Mouse (Mus musculus) hindbrain, embryonic 11.5 days (tissue): Measurements from ENCODE around the gene Ntrk3. TPM values are rescaled to one million over a fixed set of nuclear protein-coding genes. Genes with fewer than 3 reads are reported as not detected.

Experiments used
- ATAC-seq: fragments of 200-750 bp; cut with Nextera tagmentation; 2 replicates; pipeline ENCODE4 v1.8.0; 2017; ENCODE audit warnings: mild to moderate bottlenecking, moderate TSS enrichment, moderate library complexity; ENCODE audit not compliant: low FRiP score
- DNase-seq: peaks from one replicate; pipeline ENCODE4 v3.0.0-alpha.2; 2015; ENCODE audit warnings: low spot score
- H3K27ac ChIP-seq: fragments of 300-500 bp; sonication (generic); 2 replicates; pipeline ENCODE4 v1.5.1; 2014; ENCODE audit warnings: mild to moderate bottlenecking, low read depth, low read length
- H3K27me3 ChIP-seq: fragments of 300-500 bp; sonication (generic); 2 replicates; pipeline ENCODE4 v1.6.1; 2014; ENCODE audit warnings: mild to moderate bottlenecking, low read length, moderate library complexity, mixed read lengths; ENCODE audit not compliant: control insufficient read depth, insufficient read depth
- H3K36me3 ChIP-seq: fragments of 300-500 bp; sonication (generic); 2 replicates; pipeline ENCODE4 v1.6.1; 2014; ENCODE audit warnings: mild to moderate bottlenecking, low read length, moderate library complexity, mixed read lengths; ENCODE audit not compliant: control insufficient read depth, insufficient read depth
- H3K4me1 ChIP-seq: fragments of 300-500 bp; sonication (generic); replicated peaks from 2 replicates; pipeline ENCODE4 v1.6.1; 2014; ENCODE audit warnings: low read length, mixed read lengths; ENCODE audit not compliant: control insufficient read depth, insufficient read depth
- H3K4me2 ChIP-seq: fragments of 300-500 bp; sonication (generic); replicated peaks from 2 replicates; pipeline ENCODE4 v1.6.1; 2014; ENCODE audit warnings: mild to moderate bottlenecking, low read depth, low read length
- H3K4me3 ChIP-seq: fragments of 300-500 bp; sonication (generic); 2 replicates; pipeline ENCODE4 v1.5.1; 2014; ENCODE audit warnings: low read depth, low read length
- H3K9ac ChIP-seq: fragments of 300-500 bp; sonication (generic); 2 replicates; pipeline ENCODE4 v1.6.1; 2014; ENCODE audit warnings: low read depth, low read length
- H3K9me3 ChIP-seq: fragments of 300-500 bp; sonication (generic); 2 replicates; pipeline ENCODE4 v1.6.1; 2016; ENCODE audit warnings: low read length; ENCODE audit not compliant: control insufficient read depth
- WGBS: fragments of 180-500 bp; shearing (Covaris S2); extraction: QIAGEN DNeasy Blood & Tissue Kit; methylation state at CpG from one replicate; pipeline ENCODE4 v1.1.7; 2014; 5-methylcytosine and 5-hydroxymethylcytosine counted together
- polyA plus RNA-seq: library from polyadenylated mRNA; unstranded; fragments of >200 nt; fragmentation: Nextera tagmentation; extraction: Ambion mirVana; gene quantifications from 2 replicates; pipeline ENCODE4 v1.2.1, GENCODE M21; 2014

The Ntrk3 gene
- polyA plus RNA-seq, 1 experiment from 2014 or later = 8.0 TPM

DNA sequence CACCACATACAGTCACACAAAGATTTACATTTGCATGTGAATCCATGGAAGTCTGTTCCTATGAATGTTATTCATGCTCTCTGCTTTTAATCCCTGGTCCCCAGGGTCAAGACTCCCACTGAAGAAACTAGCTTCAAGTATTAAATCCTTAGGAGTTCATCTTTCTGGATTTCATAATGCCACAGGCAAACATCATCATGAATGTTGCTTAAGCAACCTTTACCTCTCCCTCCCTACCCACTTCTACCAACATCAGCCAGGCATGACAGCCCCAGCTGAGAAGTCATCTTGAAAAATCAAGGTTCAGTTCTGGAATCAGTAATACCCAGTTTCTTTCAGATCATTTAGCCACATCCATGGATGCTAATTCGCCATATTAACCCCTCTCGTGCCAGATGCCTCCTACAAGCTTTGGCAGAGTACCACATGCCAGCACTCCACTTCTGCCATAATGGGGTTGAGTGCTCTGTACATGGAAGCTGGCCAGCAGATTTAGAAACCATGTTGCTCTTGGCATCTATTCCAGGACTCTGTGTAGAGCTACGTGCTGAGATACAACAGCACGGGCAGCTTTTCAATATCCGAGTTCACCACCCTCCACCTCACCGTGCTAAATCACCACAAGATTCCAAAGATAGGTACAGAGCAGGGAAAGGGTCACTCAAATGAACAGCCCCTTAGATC, 287.8 kb downstream of the Ntrk3 start:
- H3K27me3 ChIP-seq = no peaks in the 10 kb centered on the region
- no peak overlapping the region for H3K4me2 ChIP-seq
- WGBS = 91% methylated on average over 6 of the region's 6 CpGs
- no peaks in the 10 kb centered on the region for H3K9me3 ChIP-seq
- DNase-seq (no peak), ATAC-seq (no peak)
- H3K36me3 ChIP-seq = no peaks in the 10 kb centered on the region
- no peak overlapping the region for H3K9ac ChIP-seq
- no peak overlapping the region for H3K4me3 ChIP-seq
- no peak overlapping the region for H3K27ac ChIP-seq
- no peaks in the 10 kb centered on the region for H3K4me1 ChIP-seq

DNA sequence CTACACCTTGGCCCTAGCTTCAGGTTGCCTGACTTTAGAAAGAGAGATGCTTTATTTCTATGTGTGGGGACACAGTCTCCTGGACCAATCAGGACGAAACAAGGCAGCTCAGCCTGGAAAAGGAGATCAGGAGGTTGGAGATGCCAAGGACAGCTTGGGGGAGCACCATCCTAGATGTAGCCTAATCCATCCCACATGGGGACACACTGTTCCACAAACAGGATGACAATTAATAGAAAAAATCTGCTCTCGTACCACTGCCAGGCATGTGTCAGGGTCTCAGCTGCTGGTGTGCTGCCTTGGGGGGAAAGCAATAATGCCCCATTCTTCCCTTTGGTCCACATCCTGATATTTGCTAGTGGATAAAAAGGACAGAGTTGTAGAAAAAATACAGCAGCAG, 289.0 kb downstream of the Ntrk3 start:
- 81% methylated on average over 2 of the region's 2 CpGs for WGBS
- Histone ChIP-seq H3K4me2 (no peak overlapping the region), H3K4me1 (no peaks in the 10 kb centered on the region), H3K27ac (no peak overlapping the region), H3K36me3 (no peaks in the 10 kb centered on the region), H3K9me3 (no peaks in the 10 kb centered on the region), H3K27me3 (no peaks in the 10 kb centered on the region), H3K4me3 (no peak overlapping the region), H3K9ac (no peak overlapping the region)
- DNase-seq (no peak), ATAC-seq (no peak)

DNA sequence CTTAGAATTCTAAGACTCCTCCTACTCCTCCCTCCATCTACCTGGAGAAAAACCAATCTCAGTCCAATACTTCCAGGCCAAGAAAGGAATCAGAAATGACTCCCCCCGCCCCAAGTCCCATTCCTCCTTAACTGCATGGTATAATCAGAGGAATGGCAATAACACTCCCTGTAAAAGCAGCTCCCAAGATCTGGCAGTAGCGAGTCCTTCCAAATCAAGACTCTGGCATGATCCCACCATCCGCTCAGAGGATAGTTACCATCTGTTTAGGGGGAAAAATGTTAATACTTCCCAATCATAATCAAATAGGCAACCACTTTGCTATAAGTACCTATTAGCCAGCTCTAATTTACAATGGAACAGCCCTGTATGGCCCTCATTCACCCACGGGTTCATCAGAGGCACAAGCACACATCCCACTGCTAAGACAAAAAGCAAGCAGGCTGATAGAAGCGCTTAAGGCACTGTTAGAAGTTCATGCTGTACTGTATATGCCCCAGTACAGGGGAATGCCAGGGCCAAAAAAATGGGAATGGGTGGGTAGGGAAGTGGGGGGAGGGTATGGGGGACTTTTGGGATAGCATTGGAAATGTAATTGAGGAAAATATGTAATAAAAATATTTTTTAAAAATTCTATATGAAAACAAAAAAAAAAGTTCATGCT, 294.3 kb downstream of the Ntrk3 start:
- ATAC-seq (no peak), DNase-seq (no peak)
- Histone ChIP-seq H3K4me1 (no peaks in the 10 kb centered on the region), H3K4me3 (no peak overlapping the region), H3K36me3 (no peaks in the 10 kb centered on the region), H3K27ac (no peak overlapping the region), H3K27me3 (no peaks in the 10 kb centered on the region), H3K9me3 (no peaks in the 10 kb centered on the region), H3K9ac (no peak overlapping the region), H3K4me2 (no peak overlapping the region)
- WGBS = 88% methylated on average over 5 of the region's 5 CpGs

DNA sequence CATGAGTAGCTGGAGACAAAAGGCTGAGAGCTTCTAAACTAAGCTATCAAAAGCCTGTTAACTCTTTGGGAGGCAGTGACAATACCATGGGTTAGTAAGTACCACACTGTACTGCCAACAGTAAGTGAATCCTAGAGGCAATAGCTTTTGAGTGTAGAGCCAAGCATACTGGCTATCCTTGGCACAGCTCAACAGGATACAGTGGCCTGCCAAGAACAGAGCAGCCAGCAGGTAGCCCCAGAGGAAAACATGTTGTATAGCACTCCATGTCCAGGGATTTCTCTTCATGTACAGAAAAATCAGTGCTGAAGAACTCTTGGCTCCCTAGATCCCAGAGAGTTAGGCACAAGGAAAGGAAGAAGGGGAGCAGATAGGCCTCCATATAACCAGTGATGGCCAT, 296.1 kb downstream of the Ntrk3 start:
- ATAC-seq = no peak
- Histone ChIP-seq H3K4me3 (no peak overlapping the region), H3K4me1 (no peaks in the 10 kb centered on the region), H3K27ac (no peak overlapping the region), H3K9ac (no peak overlapping the region), H3K27me3 (no peaks in the 10 kb centered on the region), H3K4me2 (no peak overlapping the region), H3K36me3 (no peaks in the 10 kb centered on the region), H3K9me3 (no peaks in the 10 kb centered on the region)
- no peak for DNase-seq

DNA sequence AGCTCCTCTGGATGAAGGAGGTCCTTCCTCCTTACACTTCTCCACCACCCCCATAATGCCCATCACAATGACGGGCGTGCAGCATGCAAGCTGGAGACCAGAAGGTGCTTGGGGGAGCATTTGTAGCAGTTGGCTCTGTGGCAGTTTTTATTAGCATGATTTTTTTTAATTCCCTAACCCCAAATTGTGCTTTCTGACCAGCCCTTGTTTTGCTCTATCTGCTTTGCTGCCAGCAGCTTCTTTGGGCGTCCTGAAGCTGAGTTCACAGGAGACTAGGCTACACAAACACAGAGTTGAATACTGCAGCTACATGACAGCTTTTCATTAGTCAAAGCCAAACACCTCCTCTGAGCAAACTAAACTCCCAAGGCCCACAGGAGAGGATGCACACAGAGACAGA, 296.9 kb downstream of the Ntrk3 start:
- Histone ChIP-seq H3K9ac (no peak overlapping the region), H3K9me3 (no peaks in the 10 kb centered on the region), H3K4me3 (no peak overlapping the region), H3K27me3 (no peaks in the 10 kb centered on the region), H3K27ac (no peak overlapping the region), H3K4me2 (no peak overlapping the region), H3K36me3 (no peaks in the 10 kb centered on the region), H3K4me1 (no peaks in the 10 kb centered on the region)
- DNase-seq (no peak), ATAC-seq (no peak)
- 82% methylated on average over 3 of the region's 3 CpGs for WGBS

DNA sequence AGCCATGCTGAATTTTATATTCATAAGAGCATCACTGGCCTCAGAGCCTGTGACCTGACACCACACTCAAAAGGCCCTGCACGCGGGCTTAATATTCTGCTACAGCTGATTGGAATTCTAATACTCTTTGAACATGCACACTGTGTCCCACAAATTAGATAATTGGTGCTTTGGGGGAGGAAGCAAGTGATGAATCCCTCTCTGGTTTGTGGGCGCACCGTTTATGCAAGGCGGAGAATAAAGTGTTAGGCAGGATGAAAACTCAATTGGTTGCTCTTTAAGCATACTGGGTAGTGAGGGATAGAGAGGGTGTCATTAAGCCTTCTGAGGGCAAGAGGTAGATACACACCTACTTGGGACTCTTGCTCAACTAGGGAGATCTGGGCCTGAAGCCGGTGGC, 297.3 kb downstream of the Ntrk3 start:
- Histone ChIP-seq H3K36me3 (no peaks in the 10 kb centered on the region), H3K9me3 (no peaks in the 10 kb centered on the region), H3K4me2 (no peak overlapping the region), H3K27ac (no peak overlapping the region), H3K4me3 (no peak overlapping the region), H3K27me3 (no peaks in the 10 kb centered on the region), H3K9ac (no peak overlapping the region), H3K4me1 (no peaks in the 10 kb centered on the region)
- 89% methylated on average over 6 of the region's 6 CpGs for WGBS
- DNase-seq = no peak
- ATAC-seq = no peak

DNA sequence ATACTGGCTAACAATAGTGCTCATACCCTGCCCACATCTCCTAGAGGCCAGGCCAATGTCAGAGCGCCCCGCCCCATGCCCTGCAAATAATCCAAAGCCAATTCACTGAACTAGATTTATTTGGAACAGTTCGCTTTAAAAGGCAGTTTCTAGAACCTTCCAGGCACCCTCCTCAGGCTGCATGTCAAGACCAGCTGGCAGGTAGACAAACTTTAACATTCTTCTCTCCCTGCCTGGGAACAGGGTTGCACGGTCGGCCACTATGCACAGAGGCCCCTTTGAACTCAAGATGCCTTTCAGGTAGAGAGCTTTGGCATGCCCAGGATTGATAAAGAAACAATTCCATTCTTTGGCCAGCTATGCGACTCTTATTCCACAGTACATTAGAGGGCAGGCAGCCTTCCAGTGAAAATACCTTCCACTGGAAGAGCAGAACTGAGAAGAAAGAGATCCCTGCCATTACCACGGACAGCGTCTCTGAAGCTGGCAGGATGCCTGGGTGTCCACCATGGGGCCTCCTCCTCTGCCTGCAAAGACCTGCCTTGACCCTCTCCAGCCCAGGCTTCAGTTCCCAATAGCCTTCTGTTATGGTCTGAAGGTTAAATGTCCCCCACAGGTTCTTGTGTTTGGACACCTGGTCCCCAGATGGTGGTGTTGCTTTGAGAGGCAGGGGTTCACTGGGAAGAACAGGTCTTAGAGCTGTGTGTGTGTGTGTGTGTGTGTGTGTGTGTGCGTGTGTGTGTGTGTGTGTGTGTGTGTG, 298.3 kb downstream of the Ntrk3 start:
- no peak overlapping the region for H3K9ac ChIP-seq
- no peaks in the 10 kb centered on the region for H3K9me3 ChIP-seq
- no peak overlapping the region for H3K4me3 ChIP-seq
- no peaks in the 10 kb centered on the region for H3K27me3 ChIP-seq
- H3K4me2 ChIP-seq = no peak overlapping the region
- 70% methylated on average over 9 of the region's 9 CpGs for WGBS
- DNase-seq = peak; percentile 14
- no peaks in the 10 kb centered on the region for H3K4me1 ChIP-seq
- no peak overlapping the region for H3K27ac ChIP-seq
- no peak for ATAC-seq
- H3K36me3 ChIP-seq = no peaks in the 10 kb centered on the region

DNA sequence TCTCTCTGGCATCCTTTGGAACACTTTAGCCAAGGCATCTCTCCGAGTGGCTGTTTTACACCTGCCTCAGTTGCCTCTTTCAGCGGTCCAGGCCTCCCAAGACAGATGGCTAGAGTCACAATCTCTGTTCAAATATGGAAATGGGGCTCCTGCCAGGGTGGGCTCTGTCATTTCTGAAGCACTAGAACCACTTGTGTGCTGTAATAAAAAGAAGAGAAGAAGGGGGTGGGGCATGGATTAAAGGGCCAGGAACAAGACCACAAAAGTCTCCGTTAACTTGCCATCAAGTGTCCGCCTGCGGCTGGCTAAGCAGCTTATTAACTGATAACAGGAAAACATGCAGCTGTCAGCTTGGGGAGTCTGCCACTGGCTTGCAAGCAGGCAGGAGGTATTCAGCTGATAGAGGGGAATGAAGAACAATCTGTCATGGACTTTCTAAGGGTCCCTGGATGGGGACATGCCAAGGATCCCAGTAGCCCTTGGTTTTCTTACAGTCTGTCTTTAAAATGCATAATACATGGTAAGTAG, 304.1 kb downstream of the Ntrk3 start:
- Histone ChIP-seq H3K27ac (no peak overlapping the region), H3K4me1 (no peaks in the 10 kb centered on the region)
- DNase-seq = no peak

More for the DNA sequence above, 304.1 kb downstream of the Ntrk3 start:
- no peak for ATAC-seq
- Histone ChIP-seq H3K36me3 (no peaks in the 10 kb centered on the region), H3K4me2 (no peak overlapping the region), H3K9me3 (no peaks in the 10 kb centered on the region), H3K4me3 (no peak overlapping the region), H3K27me3 (no peaks in the 10 kb centered on the region), H3K9ac (no peak overlapping the region)
- WGBS = 68% methylated on average over 5 of the region's 5 CpGs
